Mouse (Mus musculus) adrenal gland, adult 2 months (tissue): ENCODE measurements around the gene Cyfip2. TPM values are rescaled to one million over a fixed set of nuclear protein-coding genes. Genes with fewer than 3 reads are reported as not detected.

Experiments
- DNase-seq: peaks from one replicate; pipeline ENCODE4 v3.0.0; 2021
- polyA plus RNA-seq: library from polyadenylated mRNA; depleted of rRNA; stranded (reverse); fragments of >200 nt; gene quantifications from 2 replicates; pipeline ENCODE4 v1.2.3, GENCODE M21; 2012
- total RNA-seq, 2 experiments: library from RNA; stranded (reverse); gene quantifications; 2 replicates each; pipeline ENCODE4 v1.2.3; 2021

Gene Cyfip2
- total and polyA plus RNA-seq, 3 experiments = 34.7 to 95.2 (median 68.1) TPM

- peak; percentile 73 for DNase-seq
These were observed 4.2 kb downstream of the Cyfip2 start for GRCm38 (mm10) chr11:46308271-46308974.

- no peak for DNase-seq
These were observed 4.9 kb downstream of the Cyfip2 start for GRCm38 (mm10) chr11:46307768-46308167.

DNA sequence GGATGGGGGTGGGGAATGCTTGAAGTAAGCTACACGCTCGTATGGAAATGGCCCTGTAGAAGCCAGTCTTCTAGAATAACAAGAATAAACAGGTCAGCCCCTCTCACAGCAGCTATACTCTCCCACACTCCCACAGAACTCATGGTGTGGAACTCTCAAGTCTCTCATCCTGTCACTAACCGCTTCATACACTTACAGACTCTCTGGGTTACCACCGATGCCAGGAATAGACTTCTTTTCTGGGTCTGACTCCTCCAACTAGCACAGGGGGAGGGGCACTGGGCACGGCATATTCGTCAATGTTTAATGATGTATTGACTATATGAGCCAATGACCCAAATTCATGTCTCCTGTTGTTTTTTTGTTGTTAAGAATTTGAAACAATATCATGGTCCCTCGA lies 5.9 kb downstream of the Cyfip2 start:
- no peak for DNase-seq

GRCm38 (mm10) chr11:46305881-46306520 lies 6.7 kb downstream of the Cyfip2 start:
- DNase-seq = no peak

DNA sequence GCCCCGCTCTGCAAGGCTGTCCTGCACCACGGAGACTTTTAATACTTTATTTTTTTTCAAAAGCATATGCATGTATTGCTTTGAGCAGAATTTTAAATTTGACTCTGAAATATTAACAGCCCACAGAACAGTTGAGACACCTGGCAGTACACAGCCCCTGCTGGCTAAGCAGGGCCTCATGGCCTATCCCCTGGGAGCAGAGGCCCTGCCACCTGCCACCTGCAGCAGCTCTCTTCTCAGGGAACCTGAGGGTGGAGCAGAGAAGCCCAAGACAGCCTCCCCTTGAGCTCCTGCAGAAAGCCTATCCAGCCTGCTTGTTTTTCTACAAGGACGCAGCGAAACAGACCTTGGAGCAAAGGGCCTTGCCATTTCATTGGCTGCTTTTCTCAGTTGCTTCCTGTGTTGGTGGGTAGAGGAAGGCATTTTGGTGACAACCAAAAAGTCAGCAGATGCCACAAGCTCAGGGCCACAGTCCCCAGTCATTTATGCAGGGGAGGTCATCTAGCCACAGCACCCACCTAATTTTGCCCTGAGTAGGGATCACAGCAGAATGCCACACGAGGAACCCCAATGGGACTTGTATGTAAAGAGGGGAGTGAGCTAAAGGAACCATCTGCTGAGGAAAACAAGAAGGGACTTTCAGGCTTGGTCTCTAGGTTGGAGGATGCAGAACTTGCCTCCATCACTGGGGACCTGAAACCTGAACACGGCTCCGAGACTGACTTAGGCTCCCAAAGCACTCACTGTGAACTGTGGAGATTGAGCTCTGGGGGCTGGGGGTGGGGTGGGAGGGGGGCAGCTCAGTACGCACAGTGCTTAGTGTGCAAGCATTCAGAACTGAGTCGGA lies 7.6 kb downstream of the Cyfip2 start:
- DNase-seq = peak; percentile 79

DNA sequence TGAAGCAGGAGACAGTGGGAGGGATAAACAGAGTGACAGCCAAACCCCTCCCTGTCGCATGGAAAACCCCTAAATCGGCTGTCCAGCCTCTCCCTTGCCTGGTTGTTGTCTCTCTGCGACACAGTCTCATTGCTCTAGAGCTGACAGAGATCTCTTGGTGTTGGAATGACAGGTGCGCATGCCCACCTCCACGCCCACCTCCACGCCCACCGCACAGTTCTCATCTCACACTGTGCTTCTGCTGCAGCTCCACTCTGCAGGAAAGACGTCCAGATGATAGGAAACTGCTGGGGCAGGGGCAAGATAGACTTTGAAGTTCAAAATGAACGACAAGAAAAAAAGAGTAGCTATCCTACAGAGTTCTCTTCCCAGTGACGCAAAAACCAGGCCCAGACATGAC lies 8.6 kb downstream of the Cyfip2 start:
- DNase-seq = no peak

GRCm38 (mm10) chr11:46302471-46302870 lies 10.2 kb downstream of the Cyfip2 start:
- no peak for DNase-seq

DNA sequence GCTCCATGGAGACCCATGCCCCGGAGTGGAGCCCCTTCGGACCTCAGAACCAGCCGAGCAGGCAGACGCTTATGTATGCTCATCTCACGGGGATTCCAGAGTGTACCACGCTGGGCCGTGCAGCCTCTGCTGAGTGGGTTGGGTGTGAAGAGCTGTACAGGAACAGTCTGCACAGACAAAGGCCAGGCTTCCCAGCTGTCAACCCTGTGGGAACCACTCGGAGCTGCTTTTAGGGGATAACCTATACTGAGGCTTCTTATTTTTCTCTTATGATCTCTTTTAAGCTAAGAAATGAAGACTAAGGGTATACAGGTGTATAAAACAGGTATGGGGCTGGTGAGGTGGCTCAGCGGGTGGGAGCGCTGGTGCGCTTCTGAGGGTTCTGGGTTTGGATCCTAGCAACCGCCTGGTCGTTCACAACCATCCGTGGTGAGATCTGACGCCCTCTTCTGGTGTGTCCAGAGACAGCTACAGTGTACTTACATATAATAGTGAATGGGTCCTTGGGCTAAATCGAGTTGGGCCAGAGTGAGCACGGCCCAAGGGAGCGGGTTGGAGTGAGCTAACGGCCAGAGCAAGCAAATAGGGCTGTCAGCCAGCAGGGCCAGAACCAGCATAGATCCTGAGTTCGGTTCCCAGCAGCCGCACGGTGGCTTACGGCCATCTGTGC lies 10.9 kb downstream of the Cyfip2 start:
- DNase-seq = no peak

GRCm38 (mm10) chr11:46299901-46300300 lies 12.8 kb downstream of the Cyfip2 start:
- DNase-seq = no peak

GRCm38 (mm10) chr11:46298889-46299785 lies 13.5 kb downstream of the Cyfip2 start:
- peak; percentile 47 for DNase-seq

DNA sequence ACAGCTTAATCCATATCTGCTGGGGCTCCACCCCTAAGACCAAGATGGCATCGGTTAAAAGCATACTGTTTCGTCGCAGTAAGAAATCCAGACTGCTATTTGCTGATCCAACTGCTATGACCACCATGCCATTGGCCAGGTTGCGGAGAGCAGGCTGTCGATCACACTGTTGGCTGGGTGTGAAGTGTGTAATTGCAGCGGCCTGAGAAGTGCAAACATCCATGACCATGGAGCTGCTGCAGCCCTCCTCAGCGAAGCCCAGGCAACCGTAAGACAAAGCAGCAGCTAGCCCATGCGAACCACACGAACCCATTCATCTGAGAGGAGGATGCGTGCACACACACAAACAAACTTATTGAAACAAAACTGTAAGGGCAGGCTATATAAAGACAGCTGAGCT lies 18.3 kb downstream of the Cyfip2 start:
- no peak for DNase-seq

GRCm38 (mm10) chr11:46293491-46293890 lies 19.2 kb downstream of the Cyfip2 start:
- no peak for DNase-seq

- no peak for DNase-seq
These were observed 21.7 kb downstream of the Cyfip2 start for GRCm38 (mm10) chr11:46290988-46291405.

DNA sequence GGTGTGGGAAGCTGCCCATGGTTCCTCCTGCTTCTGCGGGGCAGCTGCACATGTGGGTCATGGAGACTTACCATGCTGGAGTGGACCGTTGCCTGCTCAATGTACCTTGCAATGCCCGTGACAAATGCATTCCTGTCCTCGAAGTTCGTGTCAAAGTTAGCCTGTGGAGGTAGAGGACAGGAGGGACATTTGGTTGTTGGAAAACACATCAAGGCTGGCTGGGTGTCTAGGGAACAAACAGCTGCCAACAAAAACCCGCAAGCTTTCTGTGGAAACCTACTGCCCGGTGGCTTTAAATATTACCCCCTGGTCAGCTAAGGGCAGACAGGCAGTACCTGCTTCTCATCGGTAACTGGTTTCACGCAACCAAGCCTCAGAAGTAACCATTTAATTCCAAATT lies 23.1 kb downstream of the Cyfip2 start:
- DNase-seq = no peak

GRCm38 (mm10) chr11:46289022-46289421 lies 23.6 kb downstream of the Cyfip2 start:
- DNase-seq = no peak

GRCm38 (mm10) chr11:46288091-46288490 lies 24.6 kb downstream of the Cyfip2 start:
- no peak for DNase-seq

- no peak for DNase-seq
These were observed 25.9 kb downstream of the Cyfip2 start for GRCm38 (mm10) chr11:46286803-46287202.

DNA sequence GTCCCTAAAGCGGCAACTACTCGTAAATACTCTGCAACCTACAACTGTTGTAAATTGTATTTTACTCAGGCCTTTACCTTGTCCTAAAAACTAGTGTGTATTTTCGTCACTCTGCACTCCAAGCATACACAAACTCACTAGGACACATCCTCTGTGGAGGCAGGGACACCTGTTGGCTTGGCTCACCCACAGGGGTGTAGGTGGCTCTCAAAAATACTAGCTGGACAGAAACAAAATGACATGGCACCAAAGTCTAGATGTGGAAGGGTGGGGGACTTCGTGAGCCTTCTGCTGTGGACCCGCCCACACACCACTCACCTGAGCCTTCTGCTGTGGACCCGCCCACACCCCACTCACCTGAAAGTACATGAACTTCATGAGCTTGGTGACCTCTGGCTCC lies 28.9 kb downstream of the Cyfip2 start:
- DNase-seq = no peak

GRCm38 (mm10) chr11:46282612-46283011 lies 30.0 kb downstream of the Cyfip2 start:
- no peak for DNase-seq

DNA sequence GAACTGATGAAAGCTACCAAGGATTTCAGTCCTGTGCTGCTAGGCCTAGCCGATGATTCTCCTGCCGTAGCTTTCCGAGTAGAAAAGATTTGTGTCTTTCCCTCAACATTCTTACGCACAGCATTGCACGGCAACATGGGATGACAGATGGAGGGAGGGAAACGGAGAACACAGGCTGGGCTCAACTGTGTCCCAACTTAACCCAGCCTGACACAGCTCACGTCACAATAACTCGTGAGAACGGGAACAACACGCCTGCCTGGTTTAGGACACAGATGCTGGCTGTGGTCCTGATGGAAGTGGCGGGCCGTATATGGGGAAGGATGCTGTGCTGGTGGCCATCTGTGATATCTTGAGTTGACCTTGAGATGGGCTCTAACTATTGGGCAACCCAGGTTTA lies 34.0 kb downstream of the Cyfip2 start:
- DNase-seq = no peak

- peak; percentile 44 for DNase-seq
These were observed 34.5 kb downstream of the Cyfip2 start for GRCm38 (mm10) chr11:46278140-46278539.
